Comparison of ENCODE assay signal across 27 mouse cellular contexts in genomic region chrX:52103771-52104170, GRCm38 (mm10).
"Had no signal": no experiment of that assay in that cellular context is flagged by ENCODE, and none has a peak within 500 bp of the region (broad histone marks: within the 10 kb centered on the region; RNA-seq: fewer than 3 reads in every experiment).

No protein-coding gene starts in this region.

- DNase-seq: cerebellum, adult 8-10 months; cerebellum, adult 9-10 months; cerebellum, adult 9-11 months; cerebellum, postnatal 10 days; cerebellum, postnatal 14 days; cerebellum, postnatal 25 days; cerebellum, postnatal 36 days; embryo, embryonic 11 days; forebrain, postnatal 0 days; gastrocnemius, adult 2 months; gastrocnemius, postnatal 10 days; gastrocnemius, postnatal 14 days; gastrocnemius, postnatal 25 days; gastrocnemius, postnatal 36 days; heart, adult 11 months; heart, adult 2 months had no signal

- H3K4me1 ChIP-seq: embryonic facial prominence, embryonic 10.5 days; embryonic facial prominence, embryonic 12.5 days; embryonic facial prominence, embryonic 13.5 days; embryonic facial prominence, embryonic 15.5 days; forebrain, embryonic 10.5 days; forebrain, embryonic 12.5 days; forebrain, embryonic 13.5 days; forebrain, embryonic 15.5 days had no signal

- H3K27ac ChIP-seq: embryonic facial prominence, embryonic 10.5 days; embryonic facial prominence, embryonic 12.5 days; embryonic facial prominence, embryonic 13.5 days; embryonic facial prominence, embryonic 15.5 days; forebrain, embryonic 10.5 days; forebrain, embryonic 12.5 days; forebrain, embryonic 13.5 days; forebrain, embryonic 15.5 days; gastrocnemius, adult 2 months; heart, adult 2 months had no signal

- H3K9ac ChIP-seq: embryonic facial prominence, embryonic 12.5 days; embryonic facial prominence, embryonic 13.5 days; embryonic facial prominence, embryonic 15.5 days; forebrain, embryonic 12.5 days; forebrain, embryonic 13.5 days; forebrain, embryonic 15.5 days; forebrain, postnatal 0 days had no signal

- H3K4me3 ChIP-seq: embryonic facial prominence, embryonic 10.5 days; embryonic facial prominence, embryonic 12.5 days; embryonic facial prominence, embryonic 13.5 days; embryonic facial prominence, embryonic 15.5 days; erythroblast, embryonic 14.5 days; forebrain, embryonic 10.5 days; forebrain, embryonic 12.5 days; forebrain, embryonic 13.5 days; forebrain, embryonic 15.5 days; gastrocnemius, adult 2 months; heart, adult 2 months had no signal

- ATAC-seq: forebrain, embryonic 13.5 days; forebrain, embryonic 14.5 days; forebrain, embryonic 15.5 days; forebrain, embryonic 16.5 days; forebrain, postnatal 0 days had no signal

- H3K36me3 ChIP-seq: embryonic facial prominence, embryonic 10.5 days; embryonic facial prominence, embryonic 12.5 days; embryonic facial prominence, embryonic 13.5 days; embryonic facial prominence, embryonic 15.5 days; forebrain, embryonic 12.5 days; forebrain, embryonic 15.5 days had no signal

- H3K4me2 ChIP-seq: embryonic facial prominence, embryonic 12.5 days; embryonic facial prominence, embryonic 13.5 days; embryonic facial prominence, embryonic 15.5 days; forebrain, embryonic 12.5 days; forebrain, embryonic 13.5 days; forebrain, embryonic 15.5 days had no signal

- H3K9me3 ChIP-seq: embryonic facial prominence, embryonic 10.5 days; embryonic facial prominence, embryonic 12.5 days; embryonic facial prominence, embryonic 13.5 days; embryonic facial prominence, embryonic 15.5 days; forebrain, embryonic 10.5 days; forebrain, embryonic 12.5 days; forebrain, embryonic 13.5 days; forebrain, embryonic 15.5 days had no signal

- H3K27me3 ChIP-seq: embryonic facial prominence, embryonic 12.5 days; embryonic facial prominence, embryonic 13.5 days; embryonic facial prominence, embryonic 15.5 days; forebrain, embryonic 12.5 days; forebrain, embryonic 13.5 days; forebrain, embryonic 15.5 days had no signal
